Mouse (Mus musculus) ES-Bruce4 (cell line): ENCODE measurements at regions not wholly inside any gene's neighbourhood (a gene's known extent, or its start where the extent isn't known, plus 50 kb on each side); places are given as distances from the start of the nearest gene placed in this dataset.

Experiments
- H3K27ac ChIP-seq: 2 replicates; pipeline ENCODE4 v1.5.1; 2012; ENCODE audit warnings: low read length, inconsistent platforms; ENCODE audit not compliant: insufficient read depth
- H3K27me3 ChIP-seq: 2 replicates; pipeline ENCODE4 v1.6.1; 2012; ENCODE audit warnings: mild to moderate bottlenecking, low read length, inconsistent platforms; ENCODE audit not compliant: control insufficient read depth, poor library complexity, insufficient read depth, severe bottlenecking
- H3K36me3 ChIP-seq: 2 replicates; pipeline ENCODE4 v1.6.1; 2012; ENCODE audit warnings: inconsistent platforms, mild to moderate bottlenecking, low read length, moderate library complexity; ENCODE audit not compliant: control insufficient read depth, poor library complexity, insufficient read depth, severe bottlenecking
- H3K4me1 ChIP-seq: one replicate; pipeline ENCODE4 v1.8.1; 2011; ENCODE audit warnings: low read length; ENCODE audit not compliant: control insufficient read depth, insufficient read depth
- H3K4me3 ChIP-seq: 2 replicates; pipeline ENCODE4 v1.5.1; 2011; ENCODE audit warnings: low read depth, mild to moderate bottlenecking, low read length
- H3K9ac ChIP-seq: 2 replicates; pipeline ENCODE4 v1.6.1; 2012; ENCODE audit warnings: low read depth, mild to moderate bottlenecking, inconsistent platforms; ENCODE audit not compliant: poor library complexity, severe bottlenecking
- H3K9me3 ChIP-seq: replicated peaks from 2 replicates; pipeline ENCODE4 v1.6.1; 2012; ENCODE audit warnings: mild to moderate bottlenecking, low read length, inconsistent platforms; ENCODE audit not compliant: control insufficient read depth, poor library complexity, insufficient read depth, severe bottlenecking
- CTCF ChIP-seq: IDR thresholded peaks from one replicate; pipeline ENCODE4 v1.8.1; 2011; ENCODE audit warnings: low read depth, low read length
- EP300 ChIP-seq: IDR thresholded peaks from 2 replicates; pipeline ENCODE4 v1.6.1; 2011; ENCODE audit warnings: low read depth, low read length; ENCODE audit not compliant: insufficient read depth
- POLR2A ChIP-seq: IDR thresholded peaks from one replicate; pipeline ENCODE4 v1.8.1; 2011; ENCODE audit warnings: low read length; ENCODE audit not compliant: insufficient read depth

- Histone ChIP-seq H3K4me3 (no peak overlapping the region), H3K9me3 (no peaks in the 10 kb centered on the region), H3K4me1 (peaks cover 7% of the 10 kb centered on the region), H3K36me3 (no peaks in the 10 kb centered on the region), H3K27me3 (no peaks in the 10 kb centered on the region), H3K27ac (no peak overlapping the region), H3K9ac (no peak overlapping the region)
- TF ChIP-seq EP300 = no peak
- no peak for TF ChIP-seq CTCF
- no peak for TF ChIP-seq POLR2A
These were observed 101.4 kb downstream of the Rnd3 start for GRCm38 (mm10) chr2:51047520-51047919.

- Histone ChIP-seq H3K4me3 (no peak overlapping the region), H3K9me3 (no peaks in the 10 kb centered on the region), H3K27me3 (no peaks in the 10 kb centered on the region), H3K4me1 (peaks cover 7% of the 10 kb centered on the region), H3K9ac (no peak overlapping the region), H3K27ac (no peak overlapping the region), H3K36me3 (no peaks in the 10 kb centered on the region)
- TF ChIP-seq POLR2A = no peak
These were observed 103.3 kb downstream of the Rnd3 start for GRCm38 (mm10) chr2:51045626-51046025.

GRCm38 (mm10) chr2:51041101-51041500, 107.8 kb downstream of the Rnd3 start:
- TF ChIP-seq CTCF = no peak
- TF ChIP-seq EP300 = no peak
- no peak for TF ChIP-seq POLR2A
- Histone ChIP-seq H3K27ac (no peak overlapping the region), H3K4me1 (peaks cover 5% of the 10 kb centered on the region), H3K36me3 (no peaks in the 10 kb centered on the region), H3K9ac (no peak overlapping the region), H3K4me3 (no peak overlapping the region), H3K27me3 (peaks cover 2% of the 10 kb centered on the region; the same call in 1 of the 2 replicates), H3K9me3 (no peaks in the 10 kb centered on the region)

GRCm38 (mm10) chr2:51038685-51039084, 110.2 kb downstream of the Rnd3 start:
- Histone ChIP-seq H3K36me3 (no peaks in the 10 kb centered on the region), H3K27me3 (peaks cover 2% of the 10 kb centered on the region; the same call in 1 of the 2 replicates), H3K27ac (no peak overlapping the region), H3K4me1 (peaks cover 5% of the 10 kb centered on the region), H3K4me3 (no peak overlapping the region), H3K9ac (no peak overlapping the region), H3K9me3 (no peaks in the 10 kb centered on the region)
- TF ChIP-seq POLR2A (no peak), CTCF (no peak), EP300 (no peak)

GRCm38 (mm10) chr2:51036995-51037394, 111.9 kb downstream of the Rnd3 start:
- Histone ChIP-seq H3K9me3 (no peaks in the 10 kb centered on the region), H3K4me3 (no peak overlapping the region), H3K27ac (no peak overlapping the region), H3K9ac (no peak overlapping the region), H3K36me3 (no peaks in the 10 kb centered on the region), H3K4me1 (peaks cover 5% of the 10 kb centered on the region), H3K27me3 (peaks cover 2% of the 10 kb centered on the region; the same call in 1 of the 2 replicates)
- no peak for TF ChIP-seq CTCF
- no peak for TF ChIP-seq POLR2A
- TF ChIP-seq EP300 = no peak

- no peak overlapping the region for H3K4me3 ChIP-seq
- H3K9me3 ChIP-seq = no peaks in the 10 kb centered on the region
- H3K4me1 ChIP-seq = peaks cover 5% of the 10 kb centered on the region
- H3K9ac ChIP-seq = no peak overlapping the region
- H3K27ac ChIP-seq = no peak overlapping the region
- no peaks in the 10 kb centered on the region for H3K36me3 ChIP-seq
- TF ChIP-seq EP300 (no peak), POLR2A (no peak), CTCF (no peak)
- peaks cover 2% of the 10 kb centered on the region; the same call in 1 of the 2 replicates for H3K27me3 ChIP-seq
These were observed 112.6 kb downstream of the Rnd3 start for GRCm38 (mm10) chr2:51036190-51036755.
